Mouse (Mus musculus) lung, postnatal 0 days (tissue): ENCODE data around the gene Fank1. TPM values are rescaled to one million over a fixed set of nuclear protein-coding genes. Genes with fewer than 3 reads are reported as not detected.
A peak's percentile ranks its signal among the peaks of the same experiment; 100 is the strongest.

ENCODE experiments used
- ATAC-seq: fragments of 200-750 bp; cut with Nextera tagmentation; 2 replicates; pipeline ENCODE4 v1.8.0; 2017; ENCODE audit warnings: moderate library complexity
- DNase-seq: peaks from one replicate; pipeline ENCODE4 v3.0.0-alpha.2; 2016; ENCODE audit warnings: low spot score
- H3K27ac ChIP-seq: fragments of 300-500 bp; sonication (generic); 2 replicates; pipeline ENCODE4 v1.5.1; 2014; ENCODE audit warnings: antibody characterized with exemption, mild to moderate bottlenecking, low read length, mixed read lengths
- H3K27me3 ChIP-seq: fragments of 300-500 bp; sonication (generic); replicated peaks from 2 replicates; pipeline ENCODE4 v1.6.1; 2014; ENCODE audit warnings: low read length, mixed read lengths; ENCODE audit not compliant: insufficient read depth
- H3K36me3 ChIP-seq: fragments of 300-500 bp; sonication (generic); 2 replicates; pipeline ENCODE4 v1.6.1; 2014; ENCODE audit warnings: low read length, mixed read lengths; ENCODE audit not compliant: insufficient read depth
- H3K4me1 ChIP-seq: fragments of 300-500 bp; sonication (generic); 2 replicates; pipeline ENCODE4 v1.6.1; 2014; ENCODE audit warnings: antibody characterized with exemption, low read depth, low read length, mixed read lengths; ENCODE audit not compliant: insufficient read depth
- H3K4me2 ChIP-seq: fragments of 300-500 bp; sonication (generic); replicated peaks from 2 replicates; pipeline ENCODE4 v1.6.1; 2014; ENCODE audit warnings: low read depth, mild to moderate bottlenecking, low read length, moderate library complexity, mixed read lengths
- H3K4me3 ChIP-seq: fragments of 300-500 bp; sonication (generic); 2 replicates; pipeline ENCODE4 v1.5.1; 2014; ENCODE audit warnings: low read depth, low read length
- H3K9ac ChIP-seq: fragments of 300-500 bp; sonication (generic); replicated peaks from 2 replicates; pipeline ENCODE4 v1.6.1; 2014; ENCODE audit warnings: low read depth, mild to moderate bottlenecking
- H3K9me3 ChIP-seq: fragments of 300-500 bp; sonication (generic); 2 replicates; pipeline ENCODE4 v1.6.1; 2016; ENCODE audit warnings: low read length, mixed read lengths
- CTCF ChIP-seq: IDR thresholded peaks from 2 replicates; pipeline ENCODE4 v1.5.1; 2016; ENCODE audit warnings: antibody characterized with exemption, mild to moderate bottlenecking
- EP300 ChIP-seq: IDR thresholded peaks from 2 replicates; pipeline ENCODE4 v1.6.1; 2016; ENCODE audit warnings: antibody characterized with exemption, mild to moderate bottlenecking, control low read depth
- WGBS: fragments of 180-500 bp; shearing (Covaris S2); extraction: QIAGEN DNeasy Blood & Tissue Kit; methylation state at CpG from one replicate; pipeline ENCODE4 v1.1.7; 2014; 5-methylcytosine and 5-hydroxymethylcytosine counted together
- polyA plus RNA-seq: library from polyadenylated mRNA; unstranded; fragments of >200 nt; fragmentation: Nextera tagmentation; extraction: Ambion mirVana; gene quantifications from 2 replicates; pipeline ENCODE4 v1.2.1, GENCODE M21; 2015

The Fank1 gene
- polyA plus RNA-seq, 1 experiment from 2014 or later = 6.8 TPM

DNA sequence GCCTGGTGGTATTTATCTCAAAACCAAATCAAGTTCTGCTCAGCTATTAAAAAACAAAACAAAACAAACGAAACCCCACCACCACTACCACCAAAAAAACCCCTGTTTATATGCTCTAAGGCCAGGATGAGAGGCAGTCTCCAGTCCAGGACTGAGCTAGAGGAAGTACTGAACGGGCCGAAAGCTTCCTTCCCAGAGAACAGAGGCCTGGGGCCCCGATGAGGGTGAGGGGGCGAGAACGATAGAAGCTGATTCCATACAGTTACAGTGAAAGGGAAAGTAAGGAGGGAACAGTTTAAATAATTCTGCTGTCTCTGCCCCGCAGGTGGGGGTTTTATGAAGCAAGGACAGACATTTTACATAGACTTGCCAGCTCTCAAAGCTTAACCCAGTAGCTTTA, 52.9 kb downstream of the Fank1 start:
- no peaks in the 10 kb centered on the region for H3K4me1 ChIP-seq
- H3K4me2 ChIP-seq = no peak overlapping the region
- ATAC-seq (no peak), DNase-seq (no peak)
- no peak overlapping the region for H3K4me3 ChIP-seq
- no peaks in the 10 kb centered on the region for H3K36me3 ChIP-seq
- H3K27me3 ChIP-seq = no peaks in the 10 kb centered on the region
- 36% methylated on average over 7 of the region's 7 CpGs for WGBS
- no peak overlapping the region for H3K27ac ChIP-seq
- H3K9me3 ChIP-seq = no peaks in the 10 kb centered on the region
- TF ChIP-seq EP300 (no peak), CTCF (no peak)
- no peak overlapping the region for H3K9ac ChIP-seq

DNA sequence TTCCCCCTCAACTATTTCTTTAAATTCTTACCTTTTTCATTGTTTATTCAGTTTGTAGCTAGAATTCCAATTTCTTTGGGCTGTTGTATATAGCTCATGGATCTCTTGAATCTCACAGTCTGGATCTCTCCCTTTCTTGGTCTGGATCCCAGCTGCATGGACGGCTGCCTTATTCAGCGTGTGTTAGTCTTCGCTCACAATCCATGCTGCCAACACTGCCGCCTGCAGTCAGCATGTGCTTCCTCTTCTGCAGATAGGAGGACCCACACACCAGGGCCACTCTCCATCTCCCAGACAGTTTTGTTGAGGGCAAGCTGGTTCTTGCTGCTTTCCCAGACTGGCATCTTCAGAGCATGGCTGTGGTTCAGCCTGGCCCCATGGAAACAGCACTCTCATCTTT, 62.9 kb downstream of the Fank1 start:
- ATAC-seq = no peak
- Histone ChIP-seq H3K9me3 (no peaks in the 10 kb centered on the region), H3K27ac (no peak overlapping the region), H3K27me3 (no peaks in the 10 kb centered on the region), H3K4me2 (no peak overlapping the region), H3K9ac (no peak overlapping the region), H3K36me3 (no peaks in the 10 kb centered on the region), H3K4me3 (no peak overlapping the region), H3K4me1 (no peaks in the 10 kb centered on the region)
- TF ChIP-seq EP300 (no peak), CTCF (peak; percentile 39)
- WGBS = 61% methylated on average over 4 of the region's 4 CpGs
- no peak for DNase-seq

DNA sequence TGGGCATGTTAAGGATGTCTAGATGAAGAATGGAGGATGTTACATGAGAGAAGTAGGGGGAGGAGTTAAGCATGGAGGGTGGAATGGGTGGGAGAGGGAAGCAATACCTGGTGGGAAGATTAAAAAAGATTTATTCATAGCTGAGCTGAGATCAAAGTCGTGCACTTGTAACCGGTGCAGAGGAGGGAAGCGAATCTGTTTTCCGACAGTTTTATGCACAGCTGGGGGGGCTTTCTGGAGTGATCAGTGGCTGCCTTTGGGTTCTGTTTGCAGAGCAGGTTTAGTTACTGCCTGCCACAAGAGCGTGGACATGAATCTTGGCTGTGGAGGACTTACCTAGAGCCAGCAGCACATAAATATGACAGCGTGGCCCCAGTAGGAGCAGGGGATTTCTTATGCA, 65.4 kb downstream of the Fank1 start:
- no peak overlapping the region for H3K4me2 ChIP-seq
- no peaks in the 10 kb centered on the region for H3K36me3 ChIP-seq
- ATAC-seq = no peak
- H3K9ac ChIP-seq = no peak overlapping the region
- H3K4me3 ChIP-seq = no peak overlapping the region
- H3K27ac ChIP-seq = no peak overlapping the region
- DNase-seq = no peak
- no peaks in the 10 kb centered on the region for H3K27me3 ChIP-seq
- H3K9me3 ChIP-seq = no peaks in the 10 kb centered on the region
- WGBS = 61% methylated on average over 6 of the region's 6 CpGs
- TF ChIP-seq CTCF = no peak
- H3K4me1 ChIP-seq = no peaks in the 10 kb centered on the region

DNA sequence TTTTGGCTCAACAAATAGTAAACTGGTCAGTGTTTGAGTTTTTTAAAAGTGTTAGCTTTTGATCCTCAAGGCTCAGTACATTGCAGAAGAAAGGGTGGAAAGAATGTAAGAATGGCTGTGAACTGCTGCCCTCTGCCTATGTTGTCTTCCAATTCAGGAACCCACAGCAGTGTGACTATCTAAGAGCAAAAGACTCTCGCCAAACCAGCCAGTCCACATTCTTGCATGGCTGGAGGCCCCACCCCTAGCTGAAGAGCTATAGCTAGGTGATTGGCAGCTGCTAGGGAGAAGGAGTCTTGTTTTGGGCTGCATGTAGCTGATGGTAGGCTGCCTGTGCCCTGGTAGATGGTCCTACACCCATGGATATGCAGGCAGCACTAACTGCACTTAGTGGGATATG, 70.5 kb downstream of the Fank1 start:
- H3K27ac ChIP-seq = no peak overlapping the region
- H3K9ac ChIP-seq = no peak overlapping the region
- no peaks in the 10 kb centered on the region for H3K9me3 ChIP-seq
- no peaks in the 10 kb centered on the region for H3K27me3 ChIP-seq
- no peak for TF ChIP-seq CTCF
- TF ChIP-seq EP300 = peak; percentile 64
- DNase-seq (peak; percentile 62), ATAC-seq (peak; percentile 85)
- 0 out of 2 replicates have a peak, but pooled peaks cover 4% of the 10 kb centered on the region for H3K4me1 ChIP-seq
- no peak overlapping the region for H3K4me3 ChIP-seq
- no peak overlapping the region for H3K4me2 ChIP-seq
- 26% methylated on average over 1 of the region's 1 CpGs for WGBS
- H3K36me3 ChIP-seq = no peaks in the 10 kb centered on the region

DNA sequence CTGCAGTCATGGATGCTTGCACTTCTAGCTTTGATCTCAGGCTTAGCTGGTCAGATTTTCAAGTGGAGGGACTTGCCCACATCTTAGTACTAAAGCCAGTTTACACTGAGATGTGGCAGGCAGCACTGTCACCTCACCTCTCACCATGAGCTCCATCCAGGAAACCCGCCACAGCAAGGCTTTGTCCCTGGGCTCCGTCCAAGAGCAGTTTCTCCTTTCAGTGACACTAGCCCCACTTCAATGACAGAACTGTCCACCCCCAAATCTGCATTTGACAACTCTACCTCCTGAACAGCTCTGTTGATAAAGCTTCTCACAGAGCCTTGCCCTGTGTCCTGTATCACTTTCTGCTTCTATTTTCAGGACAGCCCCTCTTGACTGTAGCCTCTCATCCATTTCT, 71.5 kb downstream of the Fank1 start:
- no peak for DNase-seq
- 30% methylated on average over 2 of the region's 2 CpGs for WGBS
- ATAC-seq = peak; percentile 31; the same call in 1 of the 2 replicates

DNA sequence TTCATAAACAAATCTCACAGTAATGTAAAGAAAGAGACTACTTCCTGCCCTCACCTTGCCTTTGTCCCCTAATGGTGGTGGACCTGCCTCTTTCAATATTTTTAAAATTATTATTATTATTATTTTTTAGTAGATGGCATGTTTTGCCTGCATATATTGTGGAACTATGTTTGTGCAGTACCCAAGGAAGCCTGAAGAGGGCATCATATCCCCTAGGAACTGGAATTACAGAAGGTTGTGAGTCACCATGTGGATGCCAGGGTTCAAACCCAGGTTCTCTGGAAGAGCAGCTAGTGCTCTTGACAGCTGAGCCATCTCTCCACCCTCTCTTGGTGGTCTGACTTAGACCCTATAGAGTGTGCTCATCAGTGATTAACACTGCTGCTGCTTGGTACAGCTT, 74.1 kb downstream of the Fank1 start:
- H3K27ac ChIP-seq = no peak overlapping the region
- no peaks in the 10 kb centered on the region for H3K27me3 ChIP-seq
- DNase-seq (peak; percentile 17), ATAC-seq (no peak)
- H3K4me2 ChIP-seq = no peak overlapping the region
- 0 out of 2 replicates have a peak, but pooled peaks cover 4% of the 10 kb centered on the region for H3K4me1 ChIP-seq
- H3K36me3 ChIP-seq = no peaks in the 10 kb centered on the region
- TF ChIP-seq EP300 (no peak), CTCF (peak; percentile 54)
- H3K9ac ChIP-seq = no peak overlapping the region
- no peaks in the 10 kb centered on the region for H3K9me3 ChIP-seq
- no peak overlapping the region for H3K4me3 ChIP-seq

More for the DNA sequence above, 71.5 kb downstream of the Fank1 start:
- Histone ChIP-seq H3K27me3 (no peaks in the 10 kb centered on the region), H3K4me1 (0 out of 2 replicates have a peak, but pooled peaks cover 4% of the 10 kb centered on the region), H3K36me3 (no peaks in the 10 kb centered on the region), H3K9ac (no peak overlapping the region), H3K27ac (no peak overlapping the region), H3K4me3 (no peak overlapping the region), H3K9me3 (no peaks in the 10 kb centered on the region), H3K4me2 (no peak overlapping the region)
- no peak for TF ChIP-seq CTCF
- no peak for TF ChIP-seq EP300

DNA sequence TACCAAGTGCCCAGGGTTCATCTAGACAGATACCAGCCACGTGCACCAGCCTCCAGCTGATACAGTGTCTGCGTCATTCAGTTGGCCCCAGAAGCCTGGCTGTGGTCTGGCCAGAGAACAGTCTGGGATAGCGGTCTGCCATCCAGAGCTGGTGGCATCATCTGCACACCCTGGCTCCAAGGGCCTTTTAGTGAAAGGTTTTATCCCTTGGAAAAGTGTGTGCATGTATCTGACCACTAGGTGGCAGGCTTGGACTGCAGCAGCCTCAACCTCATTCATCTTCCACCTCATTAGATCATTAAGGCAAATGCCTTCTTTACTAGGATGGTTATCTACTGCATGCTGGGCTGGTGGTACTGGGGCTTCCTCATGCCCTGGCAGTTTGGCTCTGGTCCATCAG, 79.6 kb downstream of the Fank1 start:
- Histone ChIP-seq H3K36me3 (no peaks in the 10 kb centered on the region), H3K4me3 (no peak overlapping the region), H3K4me1 (no peaks in the 10 kb centered on the region), H3K27ac (no peak overlapping the region), H3K9me3 (no peaks in the 10 kb centered on the region), H3K27me3 (no peaks in the 10 kb centered on the region), H3K4me2 (no peak overlapping the region), H3K9ac (no peak overlapping the region)
- 0% methylated on average over 1 of the region's 3 CpGs for WGBS
- ATAC-seq = peak; percentile 55
- DNase-seq = peak; percentile 81
- TF ChIP-seq CTCF (peak; percentile 100), EP300 (no peak)
